Mouse (Mus musculus): Measurements from ENCODE around the gene Zfp217.

Gene Zfp217

GRCm38 (mm10) chr2:170158987-170159386, 11.1 kb upstream of the Zfp217 start:
- DNase-seq (ENCODE audit: low spot score) = no peak

- DNase-seq (ENCODE audit: low spot score) = peak; percentile 51
Measured at GRCm38 (mm10) chr2:170158251-170158650, 10.3 kb upstream of the Zfp217 start.

- DNase-seq (ENCODE audit: low spot score) = no peak
Measured at GRCm38 (mm10) chr2:170157280-170158200, 9.6 kb upstream of the Zfp217 start.

GRCm38 (mm10) chr2:170155089-170155740, 7.3 kb upstream of the Zfp217 start:
- peak; percentile 61 for DNase-seq (ENCODE audit: low spot score)

- DNase-seq (ENCODE audit: low spot score) = no peak
Measured at GRCm38 (mm10) chr2:170154738-170155088, 6.8 kb upstream of the Zfp217 start.

- DNase-seq (ENCODE audit: low spot score) = no peak
Measured at GRCm38 (mm10) chr2:170154301-170154721, 6.4 kb upstream of the Zfp217 start.

- DNase-seq (ENCODE audit: low spot score) = peak; percentile 50
Measured at GRCm38 (mm10) chr2:170153421-170154271, 5.7 kb upstream of the Zfp217 start.

- DNase-seq (ENCODE audit: low spot score) = no peak
Measured at GRCm38 (mm10) chr2:170152856-170153255, 5.0 kb upstream of the Zfp217 start.

GRCm38 (mm10) chr2:170152036-170152686, 4.3 kb upstream of the Zfp217 start:
- no peak for DNase-seq (ENCODE audit: low spot score)

GRCm38 (mm10) chr2:170151470-170151869, 3.6 kb upstream of the Zfp217 start:
- DNase-seq (ENCODE audit: low spot score) = no peak

- no peak for DNase-seq (ENCODE audit: low spot score)
Measured at GRCm38 (mm10) chr2:170148828-170149227, 925 bp upstream of the Zfp217 start.

- DNase-seq (ENCODE audit: low spot score) = no peak
Measured at GRCm38 (mm10) chr2:170147170-170147569, 733 bp downstream of the Zfp217 start.

- DNase-seq (ENCODE audit: low spot score) = no peak
Measured at GRCm38 (mm10) chr2:170144343-170144742, 3.6 kb downstream of the Zfp217 start.

GRCm38 (mm10) chr2:170143861-170144260, 4.0 kb downstream of the Zfp217 start:
- no peak for DNase-seq (ENCODE audit: low spot score)

GRCm38 (mm10) chr2:170142542-170142941, 5.4 kb downstream of the Zfp217 start:
- DNase-seq (ENCODE audit: low spot score) = no peak

- no peak for DNase-seq (ENCODE audit: low spot score)
Measured at GRCm38 (mm10) chr2:170141481-170141880, 6.4 kb downstream of the Zfp217 start.

GRCm38 (mm10) chr2:170139411-170140046, 8.4 kb downstream of the Zfp217 start:
- no peak for DNase-seq (ENCODE audit: low spot score)

- DNase-seq (ENCODE audit: low spot score) = no peak
Measured at GRCm38 (mm10) chr2:170136928-170137327, 11.0 kb downstream of the Zfp217 start.

- no peak for DNase-seq (ENCODE audit: low spot score)
Measured at GRCm38 (mm10) chr2:170135820-170136219, 12.1 kb downstream of the Zfp217 start.

GRCm38 (mm10) chr2:170134026-170134690, 13.7 kb downstream of the Zfp217 start:
- no peak for DNase-seq (ENCODE audit: low spot score)
